Mouse (Mus musculus): ENCODE measurements around the gene S100a10. TPM values are rescaled to one million over a fixed set of nuclear protein-coding genes. Genes with fewer than 3 reads are reported as not detected.

S100a10 gene
- polyA plus RNA-seq, 1 experiment: 60.6 TPM

DNA sequence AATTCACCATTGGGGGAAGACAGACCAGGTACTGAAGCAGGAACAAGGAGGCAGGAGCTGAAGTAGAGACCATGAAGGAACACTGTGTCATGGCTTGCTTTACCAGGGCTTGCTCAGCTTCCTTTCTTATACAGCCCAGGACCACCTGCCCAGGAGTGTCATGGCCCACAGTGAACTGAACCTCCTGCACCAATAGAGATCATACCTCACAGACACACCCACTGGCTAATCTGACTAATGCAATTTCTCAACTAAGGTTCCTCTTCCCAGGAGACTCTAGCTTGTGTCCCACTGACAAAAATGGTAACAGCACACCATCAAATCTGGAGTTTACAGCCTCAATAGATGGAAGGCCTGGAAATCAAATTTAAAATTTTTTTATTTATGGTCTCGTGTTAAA is 35.4 kb downstream of the S100a10 start:
- no peak for DNase-seq
- H3K27ac ChIP-seq (ENCODE audit: insufficient read depth, low read length): no peak overlapping the region
- no peak overlapping the region for H3K4me3 ChIP-seq (replicated peaks; ENCODE audit: insufficient read depth, low read depth, low read length)
- WGBS: 78% methylated on average over 1 of the region's 1 CpGs
- H3K27me3 ChIP-seq (ENCODE audit: control insufficient read depth, insufficient read depth, low read length): no peaks in the 10 kb centered on the region
- H3K4me1 ChIP-seq (ENCODE audit: control insufficient read depth, insufficient read depth, low read length): no peaks in the 10 kb centered on the region
- TF ChIP-seq POLR2A (IDR thresholded peaks at IDR 0.05; ENCODE audit: borderline replicate concordance, insufficient read depth, low read length) (no peak), CTCF (IDR thresholded peaks at IDR 0.05; ENCODE audit: borderline replicate concordance, insufficient read depth, low read depth, low read length) (no peak)

GRCm38 (mm10) chr3:93592100-93592499 is 37.2 kb downstream of the S100a10 start:
- 90% methylated on average over 2 of the region's 2 CpGs for WGBS

DNA sequence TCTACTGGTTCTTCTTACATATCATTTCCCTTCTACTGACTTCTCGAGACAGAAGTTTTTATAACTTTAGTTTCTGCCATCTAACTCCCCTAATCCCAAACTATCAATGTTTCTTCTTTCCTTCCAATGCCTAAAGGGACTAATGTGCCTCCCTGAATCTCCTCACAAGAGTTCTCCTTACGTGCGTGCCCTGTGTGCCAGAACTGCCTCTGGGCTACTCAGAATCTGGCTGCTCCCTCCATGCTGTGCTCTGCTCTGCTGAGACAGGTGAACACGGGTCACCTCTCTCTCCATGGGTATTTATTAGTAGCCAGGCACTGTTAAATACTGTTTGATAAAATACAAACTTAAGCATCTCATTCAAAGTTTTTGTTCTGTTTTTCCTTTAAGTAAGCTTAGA is 38.1 kb downstream of the S100a10 start:
- H3K27me3 ChIP-seq (ENCODE audit: control insufficient read depth, insufficient read depth, low read length): no peaks in the 10 kb centered on the region
- no peak for TF ChIP-seq POLR2A (IDR thresholded peaks at IDR 0.05; ENCODE audit: borderline replicate concordance, insufficient read depth, low read length)
- no peak for TF ChIP-seq CTCF (IDR thresholded peaks at IDR 0.05; ENCODE audit: borderline replicate concordance, insufficient read depth, low read depth, low read length)
- no peak for DNase-seq
- H3K4me3 ChIP-seq (replicated peaks; ENCODE audit: insufficient read depth, low read depth, low read length): no peak overlapping the region
- no peaks in the 10 kb centered on the region for H3K4me1 ChIP-seq (ENCODE audit: control insufficient read depth, insufficient read depth, low read length)
- H3K27ac ChIP-seq (ENCODE audit: insufficient read depth, low read length): no peak overlapping the region
- WGBS: 71% methylated on average over 4 of the region's 4 CpGs

More at GRCm38 (mm10) chr3:93592100-93592499, 37.2 kb downstream of the S100a10 start:
- DNase-seq: no peak
- no peaks in the 10 kb centered on the region for H3K27me3 ChIP-seq (ENCODE audit: control insufficient read depth, insufficient read depth, low read length)
- H3K4me3 ChIP-seq (replicated peaks; ENCODE audit: insufficient read depth, low read depth, low read length): no peak overlapping the region
- TF ChIP-seq CTCF (IDR thresholded peaks at IDR 0.05; ENCODE audit: borderline replicate concordance, insufficient read depth, low read depth, low read length) (no peak), POLR2A (IDR thresholded peaks at IDR 0.05; ENCODE audit: borderline replicate concordance, insufficient read depth, low read length) (no peak)
- no peaks in the 10 kb centered on the region for H3K4me1 ChIP-seq (ENCODE audit: control insufficient read depth, insufficient read depth, low read length)
- H3K27ac ChIP-seq (ENCODE audit: insufficient read depth, low read length): no peak overlapping the region

DNA sequence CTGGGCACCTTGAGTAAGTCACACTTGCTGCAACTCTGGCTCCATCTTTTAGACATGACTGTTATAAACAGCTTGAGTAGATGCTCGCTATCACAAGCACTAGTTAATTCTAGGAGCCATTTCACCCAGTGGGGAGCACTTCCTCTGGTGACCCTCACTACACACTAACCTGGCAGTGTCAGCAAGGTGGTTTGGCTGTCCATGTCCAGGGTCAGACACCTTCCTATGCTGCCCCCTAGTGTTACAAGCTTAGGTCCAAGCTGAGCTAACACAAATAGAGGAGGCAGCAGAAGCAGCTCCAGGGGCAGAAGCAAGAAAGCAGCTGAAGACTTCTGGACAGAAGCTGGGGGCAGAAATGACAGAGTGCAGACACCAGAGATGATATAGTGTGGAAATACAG is 38.6 kb downstream of the S100a10 start:
- TF ChIP-seq CTCF (IDR thresholded peaks at IDR 0.05; ENCODE audit: borderline replicate concordance, insufficient read depth, low read depth, low read length) (peak; percentile 25; the same call in 1 of the 2 replicates), POLR2A (IDR thresholded peaks at IDR 0.05; ENCODE audit: borderline replicate concordance, insufficient read depth, low read length) (no peak)
- Histone ChIP-seq H3K27me3 (ENCODE audit: control insufficient read depth, insufficient read depth, low read length) (no peaks in the 10 kb centered on the region), H3K27ac (ENCODE audit: insufficient read depth, low read length) (no peak overlapping the region), H3K4me1 (ENCODE audit: control insufficient read depth, insufficient read depth, low read length) (no peaks in the 10 kb centered on the region), H3K4me3 (replicated peaks; ENCODE audit: insufficient read depth, low read depth, low read length) (no peak overlapping the region)
- 53% methylated on average over 1 of the region's 1 CpGs for WGBS
- DNase-seq: peak in 1 of 2 experiments; percentile 6

GRCm38 (mm10) chr3:93596632-93597031 is 41.8 kb downstream of the S100a10 start:
- 87% methylated on average over 1 of the region's 1 CpGs for WGBS
- DNase-seq: no peak
- Histone ChIP-seq H3K4me3 (replicated peaks; ENCODE audit: insufficient read depth, low read depth, low read length) (no peak overlapping the region), H3K27ac (ENCODE audit: insufficient read depth, low read length) (no peak overlapping the region), H3K27me3 (ENCODE audit: control insufficient read depth, insufficient read depth, low read length) (no peaks in the 10 kb centered on the region), H3K4me1 (ENCODE audit: control insufficient read depth, insufficient read depth, low read length) (no peaks in the 10 kb centered on the region)
- TF ChIP-seq CTCF (IDR thresholded peaks at IDR 0.05; ENCODE audit: borderline replicate concordance, insufficient read depth, low read depth, low read length) (no peak), POLR2A (IDR thresholded peaks at IDR 0.05; ENCODE audit: borderline replicate concordance, insufficient read depth, low read length) (no peak)

DNA sequence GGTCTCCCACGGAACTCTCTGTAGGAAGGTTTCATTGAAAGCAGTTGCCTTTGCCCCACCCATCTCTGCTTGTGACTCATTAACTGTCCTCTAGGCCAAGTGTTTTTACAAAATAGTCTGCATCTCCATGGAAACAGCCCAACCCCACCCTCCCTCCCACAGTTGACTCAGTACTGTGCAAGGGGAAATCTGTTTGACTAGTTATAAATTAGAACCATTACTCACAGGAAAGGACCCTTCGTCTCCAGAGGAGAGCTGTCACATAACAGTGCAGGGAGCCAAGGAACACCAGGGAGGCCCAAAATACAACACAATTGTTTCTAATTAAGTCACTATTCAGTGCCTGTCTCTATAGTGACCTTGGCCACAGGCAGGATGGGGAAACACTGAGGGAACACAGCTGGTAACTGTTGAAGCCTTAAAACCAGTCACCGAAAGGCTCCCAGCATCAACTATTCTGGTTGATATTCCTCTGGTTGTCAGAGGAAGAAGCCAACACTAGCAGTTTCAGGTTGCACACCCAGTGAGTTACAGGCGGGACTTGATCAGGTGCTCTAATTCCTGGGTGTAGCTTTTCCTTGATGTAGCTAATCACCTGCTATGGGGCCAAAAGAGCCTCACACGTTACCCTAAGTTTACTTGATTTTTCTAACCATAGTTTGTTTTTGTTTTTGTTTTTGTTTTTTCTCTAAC is 42.5 kb downstream of the S100a10 start:
- Histone ChIP-seq H3K4me3 (replicated peaks; ENCODE audit: insufficient read depth, low read depth, low read length) (no peak overlapping the region), H3K27me3 (ENCODE audit: control insufficient read depth, insufficient read depth, low read length) (no peaks in the 10 kb centered on the region), H3K27ac (ENCODE audit: insufficient read depth, low read length) (no peak overlapping the region), H3K4me1 (ENCODE audit: control insufficient read depth, insufficient read depth, low read length) (no peaks in the 10 kb centered on the region)
- no peak for DNase-seq
- 37% methylated on average over 5 of the region's 5 CpGs for WGBS
- no peak for TF ChIP-seq CTCF (IDR thresholded peaks at IDR 0.05; ENCODE audit: borderline replicate concordance, insufficient read depth, low read depth, low read length)
- TF ChIP-seq POLR2A (IDR thresholded peaks at IDR 0.05; ENCODE audit: borderline replicate concordance, insufficient read depth, low read length): no peak

DNA sequence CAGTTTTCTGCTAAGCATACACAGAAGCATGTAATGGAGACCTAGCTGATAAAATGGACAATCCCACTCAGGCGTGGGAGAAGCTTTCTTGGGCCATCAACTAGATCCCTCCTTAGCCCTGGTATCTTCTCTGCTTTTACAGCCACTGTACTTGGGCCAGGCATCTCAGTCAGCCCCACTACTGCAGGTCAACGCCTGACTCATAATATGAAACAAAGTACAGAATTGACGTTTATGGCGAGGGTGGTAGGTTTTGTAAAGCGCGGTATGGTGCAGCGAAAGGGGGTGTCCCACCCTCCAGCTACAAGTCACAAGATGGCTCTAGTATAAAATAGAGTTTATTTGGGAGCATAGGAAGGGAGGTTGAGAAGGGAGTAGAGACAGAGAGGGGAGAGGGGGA is 43.1 kb downstream of the S100a10 start:
- H3K27ac ChIP-seq (ENCODE audit: insufficient read depth, low read length): no peak overlapping the region
- H3K27me3 ChIP-seq (ENCODE audit: control insufficient read depth, insufficient read depth, low read length): no peaks in the 10 kb centered on the region
- 83% methylated on average over 7 of the region's 7 CpGs for WGBS
- no peaks in the 10 kb centered on the region for H3K4me1 ChIP-seq (ENCODE audit: control insufficient read depth, insufficient read depth, low read length)
- DNase-seq: no peak
- H3K4me3 ChIP-seq (replicated peaks; ENCODE audit: insufficient read depth, low read depth, low read length): no peak overlapping the region
- TF ChIP-seq POLR2A (IDR thresholded peaks at IDR 0.05; ENCODE audit: borderline replicate concordance, insufficient read depth, low read length) (no peak), CTCF (IDR thresholded peaks at IDR 0.05; ENCODE audit: borderline replicate concordance, insufficient read depth, low read depth, low read length) (no peak)

DNA sequence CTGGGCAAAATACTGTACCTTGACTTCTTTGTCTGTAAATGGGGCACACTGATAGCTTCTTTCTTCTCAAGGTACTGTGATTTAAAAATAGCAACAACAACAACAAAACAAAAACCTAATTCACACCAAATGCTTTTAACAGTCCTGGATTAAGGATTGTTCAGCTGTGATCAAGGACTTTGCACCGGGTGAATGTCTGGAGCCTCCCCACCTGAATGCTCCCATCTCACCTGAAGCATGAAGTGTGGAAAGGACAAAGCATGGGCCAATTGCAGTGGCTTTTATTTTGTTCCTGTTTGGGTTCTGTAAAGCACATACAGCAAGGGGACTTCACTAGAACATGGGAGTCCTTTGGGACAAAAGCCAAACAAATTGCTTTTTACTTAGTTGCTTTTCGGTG is 45.3 kb downstream of the S100a10 start:
- no peak for DNase-seq
- Histone ChIP-seq H3K4me1 (ENCODE audit: control insufficient read depth, insufficient read depth, low read length) (no peaks in the 10 kb centered on the region), H3K27me3 (ENCODE audit: control insufficient read depth, insufficient read depth, low read length) (no peaks in the 10 kb centered on the region), H3K27ac (ENCODE audit: insufficient read depth, low read length) (no peak overlapping the region), H3K4me3 (replicated peaks; ENCODE audit: insufficient read depth, low read depth, low read length) (no peak overlapping the region)
- WGBS: 83% methylated on average over 2 of the region's 2 CpGs
- TF ChIP-seq CTCF (IDR thresholded peaks at IDR 0.05; ENCODE audit: borderline replicate concordance, insufficient read depth, low read depth, low read length) (no peak), POLR2A (IDR thresholded peaks at IDR 0.05; ENCODE audit: borderline replicate concordance, insufficient read depth, low read length) (no peak)

Data from cerebellum, adult 2 months (tissue).